Mouse (Mus musculus) hindbrain, embryonic 11.5 days (tissue): ENCODE measurements at regions not wholly inside any gene's neighbourhood (a gene's known extent, or its start where the extent isn't known, plus 50 kb on each side); places are given as distances from the start of the nearest gene placed in this dataset.
"Not testable (repeated sequence)": the region's sequence is repeated elsewhere in the genome, so short reads cannot be mapped to it uniquely, and the experiment has no call there.

Experiments
- ATAC-seq: fragments of 200-750 bp; cut with Nextera tagmentation; 2 replicates; pipeline ENCODE4 v1.8.0; 2017; ENCODE audit warnings: mild to moderate bottlenecking, moderate TSS enrichment, moderate library complexity; ENCODE audit not compliant: low FRiP score
- DNase-seq: peaks from one replicate; pipeline ENCODE4 v3.0.0-alpha.2; 2015; ENCODE audit warnings: low spot score
- H3K27ac ChIP-seq: fragments of 300-500 bp; sonication (generic); 2 replicates; pipeline ENCODE4 v1.5.1; 2014; ENCODE audit warnings: mild to moderate bottlenecking, low read depth, low read length
- H3K27me3 ChIP-seq: fragments of 300-500 bp; sonication (generic); 2 replicates; pipeline ENCODE4 v1.6.1; 2014; ENCODE audit warnings: mild to moderate bottlenecking, low read length, moderate library complexity, mixed read lengths; ENCODE audit not compliant: control insufficient read depth, insufficient read depth
- H3K36me3 ChIP-seq: fragments of 300-500 bp; sonication (generic); 2 replicates; pipeline ENCODE4 v1.6.1; 2014; ENCODE audit warnings: mild to moderate bottlenecking, low read length, moderate library complexity, mixed read lengths; ENCODE audit not compliant: control insufficient read depth, insufficient read depth
- H3K4me1 ChIP-seq: fragments of 300-500 bp; sonication (generic); replicated peaks from 2 replicates; pipeline ENCODE4 v1.6.1; 2014; ENCODE audit warnings: low read length, mixed read lengths; ENCODE audit not compliant: control insufficient read depth, insufficient read depth
- H3K4me2 ChIP-seq: fragments of 300-500 bp; sonication (generic); replicated peaks from 2 replicates; pipeline ENCODE4 v1.6.1; 2014; ENCODE audit warnings: mild to moderate bottlenecking, low read depth, low read length
- H3K4me3 ChIP-seq: fragments of 300-500 bp; sonication (generic); 2 replicates; pipeline ENCODE4 v1.5.1; 2014; ENCODE audit warnings: low read depth, low read length
- H3K9ac ChIP-seq: fragments of 300-500 bp; sonication (generic); 2 replicates; pipeline ENCODE4 v1.6.1; 2014; ENCODE audit warnings: low read depth, low read length
- H3K9me3 ChIP-seq: fragments of 300-500 bp; sonication (generic); 2 replicates; pipeline ENCODE4 v1.6.1; 2016; ENCODE audit warnings: low read length; ENCODE audit not compliant: control insufficient read depth
- WGBS: fragments of 180-500 bp; shearing (Covaris S2); extraction: QIAGEN DNeasy Blood & Tissue Kit; methylation state at CpG from one replicate; pipeline ENCODE4 v1.1.7; 2014; 5-methylcytosine and 5-hydroxymethylcytosine counted together

GRCm38 (mm10) chr3:106320061-106320460 is 85.9 kb downstream of the Chil6 start:
- Histone ChIP-seq H3K27ac (no peak overlapping the region), H3K9me3 (no peaks in the 10 kb centered on the region), H3K36me3 (no peaks in the 10 kb centered on the region), H3K4me3 (no peak overlapping the region), H3K9ac (no peak overlapping the region), H3K27me3 (no peaks in the 10 kb centered on the region), H3K4me1 (no peaks in the 10 kb centered on the region), H3K4me2 (no peak overlapping the region)
- no peak for DNase-seq
- WGBS: 75% methylated on average over 2 of the region's 2 CpGs
- ATAC-seq: no peak

GRCm38 (mm10) chr3:106316974-106317373 is 89.0 kb downstream of the Chil6 start:
- DNase-seq (no peak), ATAC-seq (no peak)
- H3K36me3 ChIP-seq: no peaks in the 10 kb centered on the region
- 90% methylated on average over 1 of the region's 1 CpGs for WGBS
- no peak overlapping the region for H3K4me3 ChIP-seq
- no peak overlapping the region for H3K4me2 ChIP-seq
- no peaks in the 10 kb centered on the region for H3K4me1 ChIP-seq
- no peaks in the 10 kb centered on the region for H3K9me3 ChIP-seq
- no peak overlapping the region for H3K9ac ChIP-seq
- no peak overlapping the region for H3K27ac ChIP-seq
- no peaks in the 10 kb centered on the region for H3K27me3 ChIP-seq

- H3K27ac ChIP-seq: no peak overlapping the region
- no peaks in the 10 kb centered on the region for H3K4me1 ChIP-seq
- WGBS: 65% methylated on average over 2 of the region's 2 CpGs
- H3K27me3 ChIP-seq: no peaks in the 10 kb centered on the region
- H3K36me3 ChIP-seq: no peaks in the 10 kb centered on the region
- no peaks in the 10 kb centered on the region for H3K9me3 ChIP-seq
- ATAC-seq (0 out of 2 replicates have a peak, but pooled peaks have one; percentile 43), DNase-seq (no peak)
- no peak overlapping the region for H3K4me2 ChIP-seq
- no peak overlapping the region for H3K4me3 ChIP-seq
- no peak overlapping the region for H3K9ac ChIP-seq
These were observed 73.6 kb upstream of the Chil4 start for GRCm38 (mm10) chr3:106292938-106293337.

GRCm38 (mm10) chr3:106291894-106292293 is 72.6 kb upstream of the Chil4 start:
- H3K27me3 ChIP-seq: no peaks in the 10 kb centered on the region
- no peaks in the 10 kb centered on the region for H3K9me3 ChIP-seq
- 0 out of 2 replicates have a peak, but pooled peaks have one; percentile 33 for ATAC-seq
- H3K9ac ChIP-seq: no peak overlapping the region
- no peak overlapping the region for H3K4me3 ChIP-seq
- H3K4me1 ChIP-seq: no peaks in the 10 kb centered on the region
- DNase-seq: no peak
- no peak overlapping the region for H3K27ac ChIP-seq
- WGBS: 91% methylated on average over 4 of the region's 4 CpGs
- no peak overlapping the region for H3K4me2 ChIP-seq
- no peaks in the 10 kb centered on the region for H3K36me3 ChIP-seq

- not testable (repeated sequence) for DNase-seq, H3K27ac ChIP-seq, H3K4me3 ChIP-seq, H3K36me3 ChIP-seq, H3K9me3 ChIP-seq, ATAC-seq, H3K4me1 ChIP-seq, H3K4me2 ChIP-seq, H3K9ac ChIP-seq, H3K27me3 ChIP-seq
- WGBS: 81% methylated on average over 2 of the region's 2 CpGs
These were observed 59.3 kb upstream of the Chil4 start for GRCm38 (mm10) chr3:106278571-106278970.

GRCm38 (mm10) chr3:106275677-106276076 is 56.4 kb upstream of the Chil4 start:
- not testable (repeated sequence) for H3K9me3 ChIP-seq, H3K27me3 ChIP-seq, H3K4me1 ChIP-seq, H3K4me2 ChIP-seq, H3K9ac ChIP-seq, DNase-seq, H3K4me3 ChIP-seq, H3K27ac ChIP-seq, H3K36me3 ChIP-seq
- 0 out of 2 replicates have a peak, but pooled peaks have one; percentile 46 for ATAC-seq
- WGBS: 90% methylated on average over 1 of the region's 1 CpGs
